Mouse (Mus musculus) stomach, postnatal 0 days (tissue): ENCODE measurements around the gene Acnat2.
"Not testable (repeated sequence)": the region's sequence is repeated elsewhere in the genome, so short reads cannot be mapped to it uniquely, and the experiment has no call there.

Source experiments
- CTCF ChIP-seq: IDR thresholded peaks from 2 replicates; pipeline ENCODE4 v1.5.1; 2016; ENCODE audit warnings: antibody characterized with exemption, low read depth, mild to moderate bottlenecking, moderate library complexity
- EP300 ChIP-seq: optimal IDR thresholded peaks from 2 replicates; pipeline ENCODE3; 2016; ENCODE audit warnings: antibody characterized with exemption

DNA sequence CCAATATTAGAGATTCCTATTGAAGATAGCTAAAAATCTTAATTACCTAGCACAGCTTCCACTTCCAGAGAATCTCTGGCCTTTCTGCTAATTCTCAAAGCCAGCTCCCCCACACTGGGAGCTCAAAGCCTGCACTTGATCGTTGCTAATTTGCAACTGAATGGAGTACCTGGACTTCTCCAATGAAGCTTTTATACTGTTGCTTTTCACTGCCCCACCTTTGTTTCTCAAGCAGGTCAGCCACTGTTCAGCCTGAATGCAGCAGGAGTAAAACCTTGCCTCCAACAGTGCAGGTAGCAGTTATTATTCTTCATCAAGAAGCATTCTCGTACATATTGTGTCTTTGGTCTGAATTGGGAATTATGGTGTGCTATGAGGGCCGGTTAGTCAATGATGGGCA, 39.9 kb downstream of the Acnat2 start:
- TF ChIP-seq CTCF, EP300: not testable (repeated sequence)
